Comparison of ENCODE assay signal across 8 mouse cellular contexts in the genomic region with DNA sequence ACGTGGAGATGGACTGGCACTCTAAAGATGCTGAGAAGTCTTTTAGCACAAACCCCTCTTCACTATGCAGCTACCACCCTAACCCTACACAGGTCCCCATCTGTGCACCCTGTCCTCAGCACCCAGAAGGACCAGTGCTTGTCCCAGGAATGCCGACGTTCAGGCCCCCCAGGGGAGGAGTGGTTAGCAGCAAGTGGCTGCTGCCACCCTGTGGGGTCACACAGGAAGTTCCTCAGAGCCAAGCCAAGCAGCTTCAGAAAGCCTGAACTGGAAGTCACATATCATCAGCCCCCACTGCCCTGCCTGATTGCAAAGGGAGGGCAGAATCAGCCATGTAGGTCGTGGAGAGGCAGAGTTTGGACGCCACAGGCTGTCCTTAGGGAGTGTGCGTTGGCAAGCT. TPM values are rescaled to one million over a fixed set of nuclear protein-coding genes. Genes with fewer than 3 reads are reported as not detected.
DNase-seq lines count a peak whose midpoint lies in the region; ATAC-seq and TF ChIP-seq lines count a peak whose summit lies in the region.

No protein-coding gene starts in this region.

- no peaks in the 10 kb centered on the region for H3K9me3 ChIP-seq in lung, embryonic 16.5 days (ENCODE audit: control insufficient read depth, low read length)
- no peaks in the 10 kb centered on the region for H3K9me3 ChIP-seq in stomach, postnatal 0 days (ENCODE audit: control insufficient read depth, low read length)
- no peaks in the 10 kb centered on the region for H3K9me3 ChIP-seq in intestine, embryonic 16.5 days (ENCODE audit: control insufficient read depth, low read length)

- peak; percentile 30 for DNase-seq in gastrocnemius, adult 18-20 months (ENCODE audit: low spot score)
- no peak for DNase-seq in gastrocnemius, adult 8-10 months (ENCODE audit: low spot score in 2 of 2)
- peak; percentile 33 for DNase-seq in 3134 (ENCODE audit: extremely low read depth, insufficient read length, low spot score)
- peak; percentile 54 for DNase-seq in Muller cell, postnatal 12 days (ENCODE audit: inconsistent ontology term)
- peak; percentile 31 to 46 for DNase-seq in frontal cortex, postnatal 14 days (ENCODE audit: low spot score in 2 of 2)
- peak; percentile 53 for DNase-seq in stomach, postnatal 0 days (ENCODE audit: low spot score)

- ATAC-seq in lung, embryonic 16.5 days (ENCODE audit: low read depth): peak; percentile 39; the same call in 1 of the 2 replicates
- no peak for ATAC-seq in stomach, postnatal 0 days (ENCODE audit: low FRiP score, low TSS enrichment)
- ATAC-seq in intestine, embryonic 16.5 days: no peak

- no peak for TF ChIP-seq EP300 in stomach, postnatal 0 days (optimal IDR thresholded peaks at IDR 0.05)

- no peaks in the 10 kb centered on the region for H3K27me3 ChIP-seq in lung, embryonic 16.5 days (ENCODE audit: control insufficient read depth, insufficient read depth, low read depth, low read length)
- H3K27me3 ChIP-seq in stomach, postnatal 0 days (ENCODE audit: control insufficient read depth, insufficient read depth, low read length): no peaks in the 10 kb centered on the region
- H3K27me3 ChIP-seq in intestine, embryonic 16.5 days (replicated peaks; ENCODE audit: control insufficient read depth, insufficient read depth, low read length): no peaks in the 10 kb centered on the region

- H3K4me2 ChIP-seq in lung, embryonic 16.5 days (ENCODE audit: low read depth, low read length): no peak overlapping the region
- no peak overlapping the region for H3K4me2 ChIP-seq in stomach, postnatal 0 days (replicated peaks; ENCODE audit: low read depth)
- H3K4me2 ChIP-seq in intestine, embryonic 16.5 days (ENCODE audit: low read depth, low read length): no peak overlapping the region

- TF ChIP-seq CTCF in stomach, postnatal 0 days (IDR thresholded peaks at IDR 0.05; ENCODE audit: low read depth): peak; percentile 82

- no peaks in the 10 kb centered on the region for H3K36me3 ChIP-seq in lung, embryonic 16.5 days (ENCODE audit: control insufficient read depth, insufficient read depth, low read length)
- H3K36me3 ChIP-seq in stomach, postnatal 0 days (ENCODE audit: control insufficient read depth, insufficient read depth, low read length): no peaks in the 10 kb centered on the region
- no peaks in the 10 kb centered on the region for H3K36me3 ChIP-seq in intestine, embryonic 16.5 days (ENCODE audit: control insufficient read depth, insufficient read depth, low read length)

- peak overlapping the region; percentile 4; the same call in 1 of the 2 replicates for H3K9ac ChIP-seq in lung, embryonic 16.5 days (ENCODE audit: low read length)
- no peak overlapping the region for H3K9ac ChIP-seq in stomach, postnatal 0 days (ENCODE audit: low read length)
- H3K9ac ChIP-seq in intestine, embryonic 16.5 days (ENCODE audit: low read depth, low read length): no peak overlapping the region

- H3K4me1 ChIP-seq in lung, embryonic 16.5 days (replicated peaks; ENCODE audit: control insufficient read depth, insufficient read depth, low read length): peaks cover 10% of the 10 kb centered on the region
- H3K4me1 ChIP-seq in stomach, postnatal 0 days (replicated peaks; ENCODE audit: control insufficient read depth, insufficient read depth): no peaks in the 10 kb centered on the region
- H3K4me1 ChIP-seq in intestine, embryonic 16.5 days (ENCODE audit: control insufficient read depth, insufficient read depth, low read length): peaks cover 7% of the 10 kb centered on the region

- WGBS in lung, embryonic 16.5 days: 15% methylated on average over 6 of the region's 6 CpGs
- WGBS in stomach, postnatal 0 days: 25% methylated on average over 6 of the region's 6 CpGs
- WGBS in intestine, embryonic 16.5 days: 25% methylated on average over 6 of the region's 6 CpGs

- no peak overlapping the region for H3K4me3 ChIP-seq in lung, embryonic 16.5 days (ENCODE audit: low read length)
- no peak overlapping the region for H3K4me3 ChIP-seq in stomach, postnatal 0 days (ENCODE audit: low read depth, low read length)
- no peak overlapping the region for H3K4me3 ChIP-seq in intestine, embryonic 16.5 days (ENCODE audit: low read length)

- no peak overlapping the region for H3K27ac ChIP-seq in lung, embryonic 16.5 days (ENCODE audit: low read length)
- no peak overlapping the region for H3K27ac ChIP-seq in stomach, postnatal 0 days (replicated peaks)
- no peak overlapping the region for H3K27ac ChIP-seq in intestine, embryonic 16.5 days (ENCODE audit: low read length)

RNA-seq across cellular contexts. Expression of gene Blm, which starts 45.4 kb away (rescaled TPM):
- 1 to 10 TPM; 1.4 to 1.9 TPM for total RNA-seq in gastrocnemius, adult 18-20 months (2021)
- 1 to 10 TPM in 3 of 4 experiments, under 1 TPM in 1; 0.75 to 1.7 (median 1.2) TPM for total RNA-seq in gastrocnemius, adult 8-10 months (2022)
- 23.1 and 25.2 TPM in 2 replicates for polyA plus RNA-seq in lung, embryonic 16.5 days (2015; fragmentation: Nextera tagmentation; extraction: Ambion mirVana)
- polyA plus RNA-seq in stomach, postnatal 0 days (2015; fragmentation: Nextera tagmentation; extraction: Ambion mirVana): 3.2 TPM in 2 replicates
- polyA plus RNA-seq in intestine, embryonic 16.5 days (2015; fragmentation: Nextera tagmentation; extraction: Ambion mirVana): 11.7 and 12.8 TPM in 2 replicates

Comparison
In these comparisons a context has a peak if more than half of its experiments do, and no peak if none do; other contexts are left out.
1. DNase-seq: peak in gastrocnemius, adult 18-20 months (single experiment), 3134 (single experiment), Muller cell, postnatal 12 days (single experiment), frontal cortex, postnatal 14 days (2 of 2) and stomach, postnatal 0 days (single experiment); none in gastrocnemius, adult 8-10 months (0 of 2).